Mouse (Mus musculus) ES-E14 (cell line): ENCODE measurements around the gene Gm14399.

Experiments used
- HCFC1 ChIP-seq: IDR thresholded peaks from 2 replicates; pipeline ENCODE4 v1.6.1; 2012; ENCODE audit warnings: low read length, inconsistent platforms, borderline replicate concordance; ENCODE audit not compliant: insufficient read depth
- MAFK ChIP-seq: IDR thresholded peaks from 2 replicates; pipeline ENCODE4 v1.6.1; 2014; ENCODE audit warnings: mild to moderate bottlenecking, low read depth, low read length, inconsistent platforms; ENCODE audit not compliant: insufficient read depth
- ZC3H11A ChIP-seq: IDR thresholded peaks from 2 replicates; pipeline ENCODE4 v1.6.1; 2012; ENCODE audit warnings: low read depth, mild to moderate bottlenecking, inconsistent platforms, low read length, borderline replicate concordance
- ZNF384 ChIP-seq: IDR thresholded peaks from 2 replicates; pipeline ENCODE4 v1.6.1; 2012; ENCODE audit warnings: low read depth, low read length, inconsistent platforms

DNA sequence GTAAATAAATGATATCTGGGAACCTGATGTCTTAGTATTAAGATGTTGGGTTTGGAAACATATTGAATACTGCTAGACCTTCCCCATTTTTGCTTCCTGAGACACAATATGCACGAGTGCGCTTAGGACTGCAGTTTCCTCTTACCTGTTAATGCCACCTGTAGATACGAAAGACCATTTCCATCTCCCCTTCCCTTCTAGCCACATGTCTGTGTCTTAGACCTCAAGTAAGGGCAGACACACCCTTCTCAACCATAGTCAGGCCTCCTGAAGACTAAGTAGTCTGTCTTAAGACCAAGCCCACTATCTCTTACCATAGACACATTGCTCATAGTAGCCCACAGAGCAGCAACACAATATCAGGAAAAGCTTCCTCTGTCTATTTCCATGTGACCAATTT lies 30.3 kb upstream of the Gm14399 start:
- TF ChIP-seq ZC3H11A: no peak
- no peak for TF ChIP-seq HCFC1
- no peak for TF ChIP-seq MAFK
- TF ChIP-seq ZNF384: no peak
